Mouse (Mus musculus) bone marrow, adult 2 months (tissue): Measurements from ENCODE around the gene Bicral.

Experiments used
- CTCF ChIP-seq: fragments of 200-500 bp; IDR thresholded peaks from 2 replicates; pipeline ENCODE4 v1.5.1; 2011; ENCODE audit warnings: low read length, control low read depth; ENCODE audit not compliant: control insufficient read depth, insufficient read depth
- POLR2A ChIP-seq: fragments of 200-500 bp; IDR thresholded peaks from 2 replicates; pipeline ENCODE4 v1.6.1; 2011; ENCODE audit warnings: low read depth, mild to moderate bottlenecking, control low read depth, low read length, borderline replicate concordance; ENCODE audit not compliant: control insufficient read depth

- TF ChIP-seq CTCF (no peak), POLR2A (no peak)
These were observed 49.0 kb downstream of the Bicral start for GRCm38 (mm10) chr17:46809131-46809830.
